Mouse (Mus musculus): Measurements from ENCODE around the gene 1700023F06Rik. TPM values are rescaled to one million over a fixed set of nuclear protein-coding genes. Genes with fewer than 3 reads are reported as not detected.

The 1700023F06Rik gene
- total RNA-seq, 1 experiment from 2014 or later, result not detected

DNA sequence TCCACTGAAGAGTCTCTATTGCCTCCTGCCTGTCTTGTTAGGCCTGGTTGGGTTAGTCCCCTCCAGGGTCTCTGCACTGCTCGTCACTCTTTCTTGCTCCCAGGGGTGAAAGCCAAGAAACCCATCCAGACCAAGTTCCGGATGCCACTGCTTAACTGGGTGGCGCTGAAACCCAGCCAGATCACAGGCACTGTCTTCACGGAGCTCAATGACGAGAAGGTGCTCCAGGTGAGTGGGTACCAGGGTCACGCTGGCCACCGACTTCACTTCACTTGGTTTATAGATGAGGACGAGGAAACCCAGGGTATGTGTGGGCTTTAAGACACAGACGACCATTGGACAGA lies 14.6 kb downstream of the 1700023F06Rik start:
- no peak for ATAC-seq (ENCODE audit: extremely low read depth, insufficient number of reproducible peaks, low FRiP score, poor library complexity, severe bottlenecking)

DNA sequence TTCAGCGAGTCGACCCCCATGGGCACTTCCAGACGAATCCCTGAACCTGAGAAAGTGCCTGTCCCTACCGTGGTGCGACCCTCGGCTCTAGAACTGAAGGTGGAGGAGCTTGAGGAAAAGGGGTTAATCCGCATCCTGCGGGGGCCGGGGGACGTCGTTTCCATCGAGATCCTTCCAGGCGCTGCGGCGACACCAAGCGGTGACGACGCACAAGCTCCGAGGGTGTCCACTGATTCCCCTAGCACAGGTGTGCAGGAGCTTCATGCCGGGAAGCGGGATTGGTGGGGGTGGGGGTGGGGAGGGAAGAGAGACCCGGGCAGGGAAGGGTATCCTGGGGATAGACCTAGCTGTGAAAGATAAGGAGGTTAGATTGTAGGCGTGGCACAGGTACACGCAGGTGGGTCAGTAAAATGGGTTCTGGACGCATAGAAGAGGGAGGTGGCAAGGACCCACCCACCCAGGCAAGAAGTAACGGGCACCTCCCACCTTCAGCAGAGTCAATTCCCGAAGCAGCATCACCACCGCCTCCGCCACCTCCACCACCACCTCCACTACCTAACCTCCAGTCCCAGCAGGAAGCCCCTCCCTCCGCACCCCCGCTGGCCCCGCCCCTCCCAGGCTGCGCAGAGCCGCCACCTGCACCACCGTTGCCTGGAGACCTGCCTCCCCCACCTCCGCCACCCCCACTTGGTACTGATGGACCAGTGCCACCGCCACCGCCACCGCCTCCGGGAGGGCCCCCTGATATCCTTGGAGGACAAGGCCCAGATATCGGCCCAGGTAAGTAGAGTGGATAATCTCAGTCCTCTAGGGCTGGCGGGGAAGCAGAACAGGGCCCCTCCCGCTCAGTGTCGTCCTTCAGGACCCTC lies 15.2 kb downstream of the 1700023F06Rik start:
- ATAC-seq (ENCODE audit: extremely low read depth, insufficient number of reproducible peaks, low FRiP score, poor library complexity, severe bottlenecking), result no peak

DNA sequence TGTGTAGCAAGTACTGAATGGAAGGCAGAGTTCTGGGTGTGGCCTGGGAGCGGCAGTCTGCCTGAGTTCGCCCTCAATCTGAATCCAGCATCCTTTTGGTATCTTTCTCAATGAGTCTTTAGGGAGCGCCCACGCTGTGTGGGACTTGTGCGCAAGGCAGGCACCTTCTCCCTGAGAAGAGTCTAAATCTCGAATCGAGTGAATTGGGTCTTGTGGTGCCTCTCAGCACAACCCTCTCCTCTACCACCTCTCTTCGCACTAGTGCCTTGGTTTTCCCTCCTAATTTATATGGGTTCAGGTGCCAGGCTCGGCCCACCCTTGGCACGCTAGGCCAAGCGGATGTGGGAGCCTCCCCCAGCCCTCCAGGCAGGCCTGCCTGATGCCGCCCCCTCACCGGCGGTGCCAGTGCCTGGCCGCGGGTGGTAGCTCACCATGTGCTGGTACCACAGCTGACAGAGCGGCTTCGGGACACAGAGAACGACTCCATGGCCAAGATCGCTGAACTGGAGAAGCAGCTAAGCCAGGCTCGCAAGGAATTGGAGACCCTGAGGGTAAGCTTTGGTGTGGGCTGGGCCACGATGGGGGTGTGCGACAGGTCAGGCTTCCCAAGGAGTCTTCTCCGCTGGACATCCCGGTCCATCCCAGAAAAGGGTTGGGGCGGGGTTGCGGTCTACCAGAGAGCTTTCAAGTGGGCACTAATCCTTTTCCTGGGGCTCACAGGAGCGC lies 16.0 kb downstream of the 1700023F06Rik start:
- no peak for ATAC-seq (ENCODE audit: extremely low read depth, insufficient number of reproducible peaks, low FRiP score, poor library complexity, severe bottlenecking)

DNA sequence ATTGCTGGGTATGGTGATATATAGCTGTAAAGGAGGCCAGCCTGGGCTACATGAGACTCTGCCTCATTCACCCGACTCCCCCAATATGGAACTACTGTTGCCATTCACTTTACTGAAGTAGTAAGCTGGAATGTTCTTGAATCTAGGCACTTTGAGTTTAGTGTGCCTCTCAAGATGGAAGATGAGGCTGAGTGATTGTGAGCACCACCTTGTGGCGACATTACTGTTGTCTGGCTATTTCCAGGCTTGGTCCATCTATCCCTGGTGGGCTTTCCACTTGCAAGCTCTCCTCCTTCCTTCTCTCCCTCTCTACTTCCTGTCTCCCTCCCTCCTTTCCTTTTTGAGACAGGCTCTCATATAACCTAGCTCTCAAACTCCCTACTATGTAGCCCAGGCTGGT lies 23.5 kb downstream of the 1700023F06Rik start:
- peak; percentile 51; the same call in 1 of the 2 replicates for ATAC-seq (ENCODE audit: extremely low read depth, insufficient number of reproducible peaks, low FRiP score, poor library complexity, severe bottlenecking)

DNA sequence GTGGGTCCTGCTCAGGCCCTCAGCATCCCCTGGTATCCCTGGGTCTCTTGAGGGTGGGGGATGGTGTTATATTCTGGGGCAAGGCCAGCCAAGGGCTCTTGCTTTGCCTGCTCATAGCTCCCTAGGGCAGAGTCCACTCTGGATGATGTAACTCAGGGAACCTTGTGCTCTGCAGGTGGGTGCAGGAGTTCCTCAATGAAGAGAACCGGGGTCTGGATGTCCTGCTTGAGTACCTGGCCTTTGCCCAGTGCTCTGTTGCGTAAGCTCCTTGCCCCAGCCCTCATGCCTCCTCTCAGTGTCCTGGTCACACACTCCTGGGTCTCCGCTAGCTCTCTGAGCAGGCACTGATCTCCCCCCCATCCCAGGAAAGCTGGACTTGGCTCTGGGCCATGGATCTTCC lies 26.4 kb downstream of the 1700023F06Rik start:
- no peak for ATAC-seq (ENCODE audit: extremely low read depth, insufficient number of reproducible peaks, low FRiP score, poor library complexity, severe bottlenecking)

DNA sequence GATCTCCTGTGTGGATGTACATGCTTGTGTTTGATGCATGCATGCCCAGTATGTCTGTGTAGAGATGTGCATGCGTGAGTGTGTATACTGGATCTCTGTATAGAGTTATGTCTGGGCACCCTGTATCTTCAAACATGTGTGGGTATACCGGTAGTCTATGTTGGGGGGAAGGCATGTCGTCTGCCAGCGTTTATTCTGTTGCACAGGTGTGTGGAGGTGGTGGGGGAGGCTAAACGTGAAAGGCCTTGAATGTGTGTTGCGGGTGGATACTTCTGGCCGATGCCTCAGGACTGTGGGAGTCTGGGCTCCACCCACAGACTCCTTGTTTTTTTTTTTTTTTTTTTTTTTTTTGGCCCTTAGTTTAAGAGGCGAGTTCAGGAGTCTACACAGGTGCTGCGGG lies 27.0 kb downstream of the 1700023F06Rik start:
- ATAC-seq (ENCODE audit: extremely low read depth, insufficient number of reproducible peaks, low FRiP score, poor library complexity, severe bottlenecking), result no peak

DNA sequence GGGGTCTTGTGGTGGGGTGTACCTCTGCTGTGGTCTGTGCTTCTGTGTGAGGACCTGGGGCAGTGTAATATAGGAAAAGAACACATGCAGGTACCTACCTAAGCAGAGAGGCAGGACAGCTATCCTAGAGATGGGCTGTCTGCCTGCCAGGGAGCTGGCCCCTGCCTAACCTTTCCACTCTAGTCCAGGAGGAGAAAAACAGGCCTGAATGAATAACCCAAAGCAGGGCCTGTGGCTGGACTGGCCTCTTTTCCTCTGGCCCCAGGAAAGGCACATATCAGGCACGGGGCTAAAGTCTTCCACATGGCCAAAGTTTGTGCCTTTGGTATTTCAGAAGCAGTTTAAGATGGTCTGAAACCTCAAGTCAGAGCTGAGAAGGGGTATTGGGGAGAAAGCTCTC lies 27.9 kb downstream of the 1700023F06Rik start:
- no peak for ATAC-seq (ENCODE audit: extremely low read depth, insufficient number of reproducible peaks, low FRiP score, poor library complexity, severe bottlenecking)

DNA sequence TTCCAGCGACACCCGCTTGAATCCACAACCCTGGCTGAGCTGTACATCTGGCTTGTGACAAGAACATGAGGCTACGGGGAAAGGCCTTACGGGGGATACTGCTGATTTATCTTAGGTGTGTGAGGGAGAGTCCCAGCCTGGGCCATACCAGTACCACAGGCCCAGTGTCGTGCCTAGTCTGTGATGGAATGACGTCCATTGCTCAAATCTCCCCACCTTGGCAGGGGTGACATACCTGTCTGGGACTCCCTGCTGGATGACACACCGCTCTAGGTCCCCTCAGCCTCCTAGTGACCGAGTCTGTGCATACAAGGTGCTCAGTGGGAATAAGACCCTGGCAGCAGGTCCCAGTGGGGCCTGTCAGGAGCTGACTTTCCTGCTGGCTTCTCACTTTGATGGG lies 29.6 kb downstream of the 1700023F06Rik start:
- ATAC-seq (ENCODE audit: extremely low read depth, insufficient number of reproducible peaks, low FRiP score, poor library complexity, severe bottlenecking), result no peak

DNA sequence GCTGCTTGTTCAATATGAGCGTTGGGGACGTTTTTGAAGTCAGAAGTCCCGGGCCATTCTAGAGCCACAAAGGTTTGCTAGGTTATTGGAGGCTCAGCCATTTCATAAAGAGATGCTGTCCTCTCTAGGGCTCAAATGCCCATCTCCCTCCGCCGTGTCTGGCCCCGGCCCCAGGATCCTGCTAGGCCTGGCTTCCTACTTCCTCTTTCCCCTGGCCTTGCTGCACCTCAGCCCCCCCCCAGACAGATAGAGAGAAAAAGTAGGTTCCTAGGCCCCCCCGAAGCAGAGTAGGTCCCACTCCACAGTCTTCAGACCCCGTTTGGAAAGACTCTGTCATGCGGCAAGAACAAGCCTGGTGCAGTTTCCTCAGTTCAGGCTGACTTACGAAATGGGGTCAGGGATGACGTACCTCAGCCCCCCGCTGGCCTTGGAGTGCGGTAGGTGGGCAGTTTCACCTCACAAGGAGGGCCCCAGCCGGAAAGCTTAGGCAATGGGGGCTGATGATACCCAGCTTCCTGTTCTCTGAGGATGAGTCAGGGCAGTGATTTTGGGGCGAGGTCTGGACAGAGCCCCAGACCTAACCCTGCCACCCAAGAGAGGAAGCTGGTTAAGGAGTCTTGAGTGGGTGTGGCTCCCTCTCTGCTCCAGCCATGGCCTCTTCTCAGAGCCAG lies 30.4 kb downstream of the 1700023F06Rik start:
- ATAC-seq (ENCODE audit: extremely low read depth, insufficient number of reproducible peaks, low FRiP score, poor library complexity, severe bottlenecking), result peak; percentile 71

DNA sequence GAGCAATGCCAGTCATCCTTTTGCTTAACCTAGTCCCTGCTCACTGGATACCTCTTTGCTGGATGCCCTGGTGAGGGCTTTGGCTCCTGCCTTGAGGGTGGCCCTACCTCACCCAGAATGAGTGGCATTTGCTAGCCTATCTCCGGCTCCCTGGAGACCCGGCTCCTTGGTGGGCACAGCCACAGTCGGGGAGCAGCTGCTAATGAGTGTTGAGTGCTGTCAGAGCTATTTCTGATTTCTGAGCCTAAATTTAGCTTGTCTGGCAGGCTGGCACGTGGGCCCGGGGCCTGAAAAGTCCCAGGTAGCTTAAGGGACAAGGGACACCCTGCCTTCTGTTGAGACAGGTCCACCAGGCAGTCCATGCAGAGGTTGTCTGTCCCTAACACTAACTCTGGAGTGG lies 31.1 kb downstream of the 1700023F06Rik start:
- no peak for ATAC-seq (ENCODE audit: extremely low read depth, insufficient number of reproducible peaks, low FRiP score, poor library complexity, severe bottlenecking)

DNA sequence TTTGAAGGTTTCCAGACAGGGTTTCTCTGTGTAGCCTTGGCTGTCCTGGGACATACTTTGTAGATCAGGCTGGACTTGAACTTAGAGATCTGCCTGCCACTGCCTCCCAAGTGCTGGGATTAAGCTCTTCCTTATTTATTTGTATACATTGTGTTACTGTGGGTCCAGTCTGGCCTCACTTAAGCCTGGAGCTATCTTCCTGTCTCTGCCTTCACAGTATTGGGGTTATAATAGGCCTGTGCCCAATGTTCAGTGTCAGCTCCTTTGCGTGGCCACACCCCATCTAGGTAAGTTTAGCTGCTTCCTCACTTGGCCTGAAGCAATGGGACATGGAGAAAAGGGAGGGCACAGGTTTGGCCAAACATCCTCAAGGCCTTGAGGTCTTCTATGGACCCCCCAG lies 31.8 kb downstream of the 1700023F06Rik start:
- no peak for ATAC-seq (ENCODE audit: extremely low read depth, insufficient number of reproducible peaks, low FRiP score, poor library complexity, severe bottlenecking)

DNA sequence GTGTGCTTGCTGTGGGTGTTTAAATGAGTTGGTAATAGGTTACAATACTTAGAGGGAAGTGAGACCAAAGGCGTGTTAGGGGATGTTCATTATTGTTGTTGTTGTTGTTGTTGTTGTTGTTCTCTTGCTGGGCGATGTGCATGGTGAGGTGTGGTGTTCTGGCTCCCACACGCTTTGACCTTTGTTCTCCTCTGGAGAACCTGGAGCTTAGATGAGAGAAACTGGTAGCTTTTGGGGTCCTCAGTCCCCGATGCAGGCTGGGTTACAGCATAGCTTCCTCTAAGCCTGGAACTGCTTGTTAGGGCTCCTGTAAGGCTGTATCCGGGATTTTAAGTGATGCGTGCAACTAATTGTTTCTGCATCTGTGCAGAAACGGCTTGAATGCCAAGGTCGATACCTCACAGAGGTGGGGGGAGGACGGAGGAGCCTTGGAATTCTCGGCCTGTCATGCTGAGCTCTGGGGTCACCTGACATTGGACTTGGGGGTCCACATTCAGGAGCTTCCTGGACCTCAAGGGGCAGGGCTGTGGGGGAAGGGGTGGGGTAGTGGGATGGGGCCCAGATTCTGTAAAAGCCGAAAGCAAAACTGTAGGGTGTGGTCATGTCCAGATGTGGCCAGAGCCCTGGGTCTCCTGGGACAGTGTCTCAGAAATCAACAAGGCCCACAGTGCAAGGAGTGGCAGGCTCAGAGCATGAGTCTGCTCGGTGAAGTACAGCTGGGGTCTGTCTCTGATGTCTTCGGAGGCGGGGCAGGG lies 32.5 kb downstream of the 1700023F06Rik start:
- no peak for ATAC-seq (ENCODE audit: extremely low read depth, insufficient number of reproducible peaks, low FRiP score, poor library complexity, severe bottlenecking)

DNA sequence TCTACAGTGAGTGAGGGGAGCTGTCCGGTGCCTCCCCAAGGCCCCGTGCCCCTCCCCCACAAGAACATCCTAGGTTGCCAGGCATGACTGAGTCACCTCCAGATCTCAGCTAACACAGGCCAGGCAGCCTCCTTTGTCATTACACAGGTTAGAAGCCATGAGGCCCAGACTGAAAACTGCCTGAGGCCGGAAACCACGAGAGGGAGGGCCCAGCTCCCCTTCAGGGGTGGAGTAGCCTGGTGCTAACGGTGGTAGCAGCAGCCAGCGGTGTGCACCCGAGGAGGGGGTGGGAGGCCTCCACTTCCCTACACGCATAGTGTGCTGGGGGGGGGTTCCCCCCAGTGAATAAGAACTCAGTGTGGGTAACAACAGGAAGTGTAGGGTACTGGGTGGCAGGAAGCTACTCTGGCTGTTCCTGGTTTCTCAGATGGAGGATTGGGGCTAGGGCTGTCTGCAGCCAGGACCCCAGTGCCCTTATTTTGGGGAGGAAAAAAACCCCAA lies 33.4 kb downstream of the 1700023F06Rik start:
- ATAC-seq (ENCODE audit: extremely low read depth, insufficient number of reproducible peaks, low FRiP score, poor library complexity, severe bottlenecking), result peak; percentile 74

DNA sequence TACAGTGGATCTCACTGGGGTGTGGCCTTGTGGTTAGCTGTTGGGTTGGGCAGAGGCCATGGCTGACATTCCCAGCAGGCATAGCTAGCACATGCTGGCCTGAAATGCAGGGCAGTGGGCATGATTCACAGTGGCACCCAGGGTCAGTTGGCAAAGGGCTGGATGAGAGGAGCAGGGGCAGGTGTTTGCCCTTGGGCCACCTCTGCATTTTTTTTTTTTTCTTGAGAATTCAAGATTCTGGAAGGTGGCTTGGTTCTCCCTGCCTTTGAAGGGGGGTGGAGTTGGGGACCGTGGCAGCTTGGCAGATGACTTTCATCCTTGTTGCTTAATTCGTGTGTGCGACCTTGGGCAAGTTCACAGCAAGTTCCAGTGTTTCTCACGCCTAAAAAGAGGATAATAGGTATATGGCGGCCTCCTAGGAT lies 33.9 kb downstream of the 1700023F06Rik start:
- ATAC-seq (ENCODE audit: extremely low read depth, insufficient number of reproducible peaks, low FRiP score, poor library complexity, severe bottlenecking), result no peak

DNA sequence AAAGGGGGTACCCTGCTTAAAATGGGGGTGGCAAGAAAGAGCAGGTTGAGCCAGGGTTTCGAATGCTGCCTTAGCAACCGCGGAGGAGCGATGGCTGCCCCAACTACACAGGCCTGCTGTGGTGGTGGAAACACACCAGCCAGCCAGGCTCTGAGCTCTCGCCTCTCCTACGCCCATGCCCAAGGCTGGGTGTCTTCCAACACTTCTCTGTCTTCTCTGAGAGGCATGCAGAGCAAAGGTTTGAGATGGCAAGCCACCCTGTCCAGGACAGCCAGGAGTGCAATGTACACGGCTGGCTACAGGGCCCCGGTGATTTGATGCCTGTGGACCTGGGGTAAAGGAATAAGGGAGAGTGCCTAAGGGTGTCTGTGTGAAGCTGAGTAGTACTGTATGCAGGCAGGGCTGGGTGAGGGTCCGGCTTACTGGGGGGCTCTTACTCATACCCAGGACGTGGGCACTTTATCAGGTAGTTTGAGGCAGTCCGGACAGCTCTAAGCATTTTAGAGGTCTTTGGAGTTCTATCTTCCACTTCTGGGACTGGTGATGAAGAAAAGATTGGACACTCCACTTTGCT lies 34.5 kb downstream of the 1700023F06Rik start:
- no peak for ATAC-seq (ENCODE audit: extremely low read depth, insufficient number of reproducible peaks, low FRiP score, poor library complexity, severe bottlenecking)

DNA sequence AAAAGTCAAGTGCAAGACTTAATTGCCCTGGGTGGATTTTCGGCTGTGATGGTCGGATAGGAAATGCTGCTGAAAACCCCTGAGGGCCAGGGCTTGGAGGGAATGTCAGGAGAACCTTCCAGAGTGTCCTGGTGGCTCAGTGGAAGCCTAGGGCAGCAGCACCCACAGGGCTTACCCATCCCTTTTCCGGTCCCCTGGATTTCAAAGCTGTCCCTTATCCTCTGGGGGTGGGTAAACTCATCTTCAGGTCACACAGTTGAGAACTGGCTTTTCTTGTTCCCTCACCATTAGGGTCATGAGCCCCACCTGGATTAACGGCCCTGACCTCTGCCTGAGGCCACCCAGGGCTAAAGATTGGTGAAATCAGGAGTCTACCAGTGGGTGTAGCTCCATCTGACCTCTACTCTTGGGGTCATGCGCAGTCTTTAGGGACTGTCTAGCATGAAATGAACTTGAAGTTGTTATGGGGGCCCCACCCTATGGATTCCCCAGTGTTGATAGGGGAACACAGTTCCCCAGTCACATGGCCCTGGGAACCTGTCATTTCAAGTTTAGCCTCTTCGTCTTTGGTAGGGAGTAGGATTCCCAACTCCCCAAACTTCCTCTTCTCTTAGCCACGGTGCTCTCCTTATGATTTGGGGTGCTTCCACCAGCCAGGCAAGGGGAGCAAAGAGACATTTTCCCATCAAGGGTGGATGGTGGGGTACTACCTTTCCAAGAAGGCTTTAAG lies 35.2 kb downstream of the 1700023F06Rik start:
- no peak for ATAC-seq (ENCODE audit: extremely low read depth, insufficient number of reproducible peaks, low FRiP score, poor library complexity, severe bottlenecking)

DNA sequence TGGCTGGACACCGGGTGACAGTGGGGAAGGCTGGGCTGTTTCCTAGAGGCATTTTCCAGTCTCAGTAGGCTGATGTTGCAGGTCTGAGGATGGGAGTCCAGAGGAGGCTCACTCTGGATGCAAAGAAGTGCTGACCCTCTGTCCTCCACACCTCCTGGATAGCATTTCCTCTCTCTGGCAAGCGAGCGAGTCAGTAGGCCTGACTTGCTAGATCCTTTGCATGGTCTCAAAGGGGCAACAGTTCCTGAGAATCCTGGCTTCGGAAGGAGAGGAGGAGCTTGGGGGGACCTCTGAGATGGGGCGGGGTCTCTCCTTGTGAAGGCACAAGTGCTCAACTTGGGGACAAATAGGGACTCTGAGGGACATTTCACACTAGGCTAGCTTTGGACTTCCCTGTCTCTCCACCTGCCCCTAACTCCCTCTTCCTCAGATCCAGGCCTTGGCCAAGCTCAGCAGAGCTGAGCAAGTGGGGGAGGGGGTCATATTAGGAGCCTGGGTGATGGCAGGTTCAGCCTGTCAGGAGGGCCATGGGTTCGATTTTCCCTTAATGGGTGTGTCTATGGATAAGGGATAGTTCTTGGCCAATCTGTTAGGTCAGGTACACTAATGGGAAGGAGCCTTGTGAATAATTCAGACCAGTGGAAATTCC lies 35.8 kb downstream of the 1700023F06Rik start:
- ATAC-seq (ENCODE audit: extremely low read depth, insufficient number of reproducible peaks, low FRiP score, poor library complexity, severe bottlenecking), result no peak
